Mouse (Mus musculus) cerebral cortex, adult 2 months (tissue): Measurements from ENCODE around the gene Capn3.

ENCODE experiments used
- WGBS: fragments of 180-500 bp; shearing (Covaris S2); methylation state at CpG from one replicate; pipeline ENCODE4 v1.1.7; 2018; 5-methylcytosine and 5-hydroxymethylcytosine counted together

Capn3 gene

GRCm38 (mm10) chr2:120455719-120456118 is at the start of gene Capn3:
Gene Capn3 (plus strand): TSS chr2:120456019.
- 86% methylated on average over 4 of the region's 4 CpGs for WGBS

DNA sequence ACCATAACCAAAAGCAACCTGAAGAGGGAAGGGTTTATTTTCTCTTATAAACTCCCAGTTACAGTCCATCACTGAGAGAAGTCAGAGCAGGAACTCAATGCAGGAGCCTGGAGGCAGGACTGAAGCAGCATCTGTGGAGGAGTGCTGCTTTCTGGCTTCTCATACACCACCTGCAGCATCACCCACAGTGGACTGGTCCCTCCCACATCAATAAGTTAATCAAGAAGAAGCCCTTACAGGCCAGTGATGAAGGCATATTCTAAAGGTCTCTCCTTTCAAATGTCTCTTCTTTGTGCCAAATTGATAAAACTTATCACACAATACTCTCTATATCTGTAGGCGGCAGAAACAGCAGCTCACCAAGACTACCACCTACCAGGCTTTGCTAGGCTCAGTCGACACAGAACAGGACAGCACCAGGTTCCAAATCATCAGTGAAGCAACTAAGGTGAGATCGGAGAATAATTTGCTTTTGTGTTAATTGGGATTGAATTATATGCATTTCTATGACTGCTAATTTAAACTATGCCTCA is 44.7 kb upstream of the Capn3 start:
- 84% methylated on average over 3 of the region's 3 CpGs for WGBS

DNA sequence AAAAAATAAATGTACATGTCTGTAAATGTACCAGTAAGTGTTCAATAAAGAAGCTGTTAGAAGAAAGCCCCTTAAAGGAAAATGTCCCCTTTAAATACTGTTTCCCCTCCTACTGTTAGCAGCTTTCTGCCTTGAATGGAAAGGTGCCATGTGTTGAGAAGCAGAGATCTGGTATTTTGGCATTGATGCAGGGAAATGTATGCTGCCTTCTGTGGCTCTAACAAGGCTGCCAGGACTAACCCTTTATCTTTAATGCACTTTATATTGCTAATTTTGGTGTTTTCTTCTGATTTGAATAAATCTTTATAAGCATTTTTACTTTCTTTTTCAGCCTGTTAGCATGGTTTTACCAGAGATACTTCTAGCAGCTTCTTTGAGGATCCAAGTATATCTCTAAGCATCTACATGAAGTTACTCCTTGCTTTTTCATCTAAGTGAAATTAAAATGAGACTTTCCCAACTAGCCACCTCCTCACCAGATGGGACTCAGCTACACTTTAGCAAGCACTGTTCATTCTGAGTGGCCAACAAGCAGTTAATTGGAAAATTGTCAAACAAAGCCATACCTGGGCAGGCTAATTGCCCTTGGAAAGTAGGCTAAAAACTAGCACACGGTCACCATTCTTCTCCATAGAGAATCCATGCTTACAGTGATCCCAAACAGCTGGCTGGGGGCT is 40.9 kb upstream of the Capn3 start:
- WGBS, result 33% methylated on average over 1 of the region's 1 CpGs

DNA sequence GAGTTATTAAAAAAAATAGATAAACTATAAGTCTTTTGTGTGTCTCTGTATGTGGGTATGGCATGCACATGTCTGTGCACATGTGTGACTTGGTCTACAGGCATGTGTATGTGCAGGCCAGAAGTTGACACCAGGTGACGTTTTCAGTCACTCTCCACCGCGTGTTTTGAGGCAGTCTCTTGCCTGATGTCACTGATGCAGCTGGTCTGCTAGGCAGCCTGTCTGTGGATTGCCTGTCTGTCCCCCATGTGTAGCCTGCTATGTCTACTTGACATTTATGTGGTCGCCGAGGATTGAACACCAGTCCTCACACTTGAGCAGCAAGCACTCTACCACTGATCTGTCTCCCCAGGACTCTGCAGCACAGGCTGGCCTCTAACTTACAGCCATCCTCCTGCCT is 31.4 kb upstream of the Capn3 start:
- WGBS, result 85% methylated on average over 5 of the region's 5 CpGs

- 87% methylated on average over 1 of the region's 1 CpGs for WGBS
Measured at GRCm38 (mm10) chr2:120444486-120444885, 11.3 kb upstream of the Capn3 start.

DNA sequence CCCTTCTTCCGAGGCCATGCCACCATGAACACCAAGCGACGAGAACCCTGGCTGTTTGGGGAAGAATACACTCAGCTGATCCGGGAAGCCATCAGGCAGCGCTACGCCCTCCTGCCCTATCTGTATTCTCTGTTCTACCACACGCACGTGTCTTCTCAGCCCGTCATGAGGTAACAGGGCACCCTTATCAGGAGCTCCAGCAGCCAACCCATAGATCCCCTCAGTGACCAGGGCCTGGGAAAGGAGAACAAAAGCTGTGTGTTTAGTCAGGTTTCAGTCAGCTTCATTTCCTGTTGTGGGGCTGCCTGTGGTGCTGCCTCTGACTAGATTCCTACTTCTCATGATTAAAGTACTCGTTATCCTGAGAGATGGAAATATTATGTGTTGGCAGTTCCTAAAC is 9.4 kb upstream of the Capn3 start:
- WGBS, result 81% methylated on average over 10 of the region's 10 CpGs

- 95% methylated on average over 1 of the region's 1 CpGs for WGBS
Measured at GRCm38 (mm10) chr2:120447306-120447705, 8.5 kb upstream of the Capn3 start.

DNA sequence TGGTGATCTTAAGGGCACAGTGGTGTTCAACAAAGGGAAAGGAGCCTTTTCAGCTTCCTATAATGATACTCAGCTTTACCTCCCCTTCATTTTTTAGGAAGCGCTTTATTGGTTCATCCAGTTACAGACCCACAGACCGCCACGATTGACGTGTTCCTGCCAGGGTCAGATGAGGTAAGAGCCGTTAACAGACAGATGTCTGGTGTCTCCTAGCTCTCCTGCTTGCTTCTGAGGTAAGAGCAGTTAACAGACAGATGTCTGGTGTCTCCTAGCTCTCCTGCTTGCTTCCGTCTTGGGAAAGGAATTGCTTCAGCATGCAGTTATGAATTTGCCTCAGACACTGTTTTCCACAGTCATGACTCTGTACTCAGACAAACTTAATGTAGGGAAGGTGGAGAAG is 5.1 kb upstream of the Capn3 start:
- 74% methylated on average over 6 of the region's 6 CpGs for WGBS

DNA sequence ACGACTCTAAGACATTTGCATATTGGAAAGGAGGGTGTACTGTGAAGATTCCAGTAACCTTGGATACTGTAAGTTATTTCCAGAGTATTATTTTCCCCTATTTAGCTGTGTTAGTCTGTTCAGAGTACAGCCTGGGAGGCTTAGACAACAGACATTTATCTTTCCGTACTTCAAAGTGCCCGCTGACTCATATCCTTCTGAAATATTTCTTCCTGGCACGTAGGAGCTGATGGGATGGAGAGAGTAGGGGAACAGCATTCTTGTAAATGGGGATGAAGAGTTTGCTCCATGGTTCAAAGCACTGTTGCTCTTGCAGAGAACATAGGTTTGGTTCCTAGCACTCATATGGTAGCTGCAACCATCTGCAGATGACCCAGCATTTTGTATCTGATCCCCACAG is 3.2 kb upstream of the Capn3 start:
- WGBS, result 61% methylated on average over 4 of the region's 4 CpGs

GRCm38 (mm10) chr2:120454987-120455386 is 832 bp upstream of the Capn3 start:
- 78% methylated on average over 2 of the region's 2 CpGs for WGBS

DNA sequence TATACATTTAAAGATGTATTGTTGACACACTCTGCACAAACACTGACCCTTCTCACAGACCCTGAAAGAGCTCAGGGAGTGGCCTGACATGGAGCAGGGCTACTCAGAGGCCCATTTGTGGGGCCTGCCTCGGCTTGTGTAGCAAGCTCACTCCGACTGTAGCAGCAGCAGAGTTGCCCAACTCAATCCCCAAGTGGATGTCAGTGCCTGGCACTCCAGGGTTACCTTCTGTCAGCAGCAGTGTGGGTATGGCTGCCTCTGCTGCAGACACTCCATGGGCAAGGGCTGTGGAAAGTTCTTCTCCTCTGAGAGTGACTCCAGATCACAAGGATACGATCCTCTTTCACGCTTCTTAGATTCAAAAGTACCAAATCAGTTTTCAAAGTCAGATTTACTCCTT is 4.4 kb downstream of the Capn3 start:
- WGBS, result 86% methylated on average over 4 of the region's 4 CpGs

GRCm38 (mm10) chr2:120463328-120463727 is 7.5 kb downstream of the Capn3 start:
- 81% methylated on average over 7 of the region's 7 CpGs for WGBS

DNA sequence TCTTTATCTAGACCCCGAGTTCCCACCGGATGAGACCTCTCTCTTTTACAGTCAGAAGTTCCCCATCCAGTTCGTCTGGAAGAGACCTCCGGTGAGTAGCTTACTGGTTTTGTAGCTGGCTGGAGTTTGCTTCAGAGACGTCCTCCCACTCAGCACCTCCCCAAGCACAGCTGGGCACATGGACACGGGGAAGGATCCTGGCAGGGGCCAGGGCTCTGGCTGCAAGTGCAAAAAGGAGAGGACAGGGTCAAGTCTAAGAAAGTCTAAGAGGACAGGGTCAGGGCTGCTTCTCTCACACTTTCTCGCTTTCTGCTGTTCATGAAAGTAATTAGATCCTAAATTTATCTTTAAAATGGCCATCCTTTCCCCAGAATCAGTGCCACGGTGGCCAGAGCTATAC is 8.3 kb downstream of the Capn3 start:
- 47% methylated on average over 8 of the region's 8 CpGs for WGBS

DNA sequence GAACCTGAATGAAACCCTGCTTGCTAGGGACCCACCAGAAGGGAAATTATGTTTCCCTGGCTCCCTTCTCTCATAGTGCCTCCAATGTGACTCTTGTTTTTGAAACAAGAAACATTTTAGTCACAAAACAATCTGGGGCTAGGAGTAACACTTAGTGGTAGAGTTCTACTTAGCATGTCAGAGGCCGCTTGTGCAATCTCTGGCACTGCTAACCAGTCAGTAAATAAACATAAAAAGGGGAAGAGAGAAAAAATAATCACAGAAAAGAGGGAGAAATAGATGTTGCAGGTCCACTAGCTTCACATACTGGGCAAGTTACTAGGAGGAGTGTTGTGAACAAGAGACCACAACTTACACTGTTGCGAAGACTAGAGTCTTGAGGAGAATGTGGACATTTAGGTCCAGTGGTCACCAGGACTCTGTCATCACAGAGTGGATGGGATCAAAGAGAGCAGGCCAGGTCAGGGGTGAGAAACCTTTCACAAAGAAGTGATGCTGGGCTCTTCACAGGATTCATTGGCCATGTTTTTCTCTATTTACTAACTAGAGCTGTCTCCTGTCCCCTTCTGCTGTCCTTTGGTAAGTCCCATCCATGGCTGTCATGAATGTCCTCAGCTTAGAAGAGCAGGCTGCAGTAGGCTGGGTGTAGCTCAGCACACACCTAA is 9.0 kb downstream of the Capn3 start:
- 80% methylated on average over 2 of the region's 2 CpGs for WGBS

GRCm38 (mm10) chr2:120465397-120465785 is 9.6 kb downstream of the Capn3 start:
- WGBS, result 91% methylated on average over 5 of the region's 5 CpGs

GRCm38 (mm10) chr2:120469220-120469619 is 13.4 kb downstream of the Capn3 start:
- WGBS, result 87% methylated on average over 3 of the region's 3 CpGs

- 87% methylated on average over 10 of the region's 10 CpGs for WGBS
Measured at GRCm38 (mm10) chr2:120469715-120470114, 13.9 kb downstream of the Capn3 start.

GRCm38 (mm10) chr2:120470856-120471255 is 15.0 kb downstream of the Capn3 start:
- WGBS, result 55% methylated on average over 4 of the region's 4 CpGs

- WGBS, result 77% methylated on average over 13 of the region's 13 CpGs
Measured at GRCm38 (mm10) chr2:120476277-120477087, 20.7 kb downstream of the Capn3 start.

- WGBS, result 59% methylated on average over 3 of the region's 3 CpGs
Measured at GRCm38 (mm10) chr2:120478600-120478999, 22.8 kb downstream of the Capn3 start.

DNA sequence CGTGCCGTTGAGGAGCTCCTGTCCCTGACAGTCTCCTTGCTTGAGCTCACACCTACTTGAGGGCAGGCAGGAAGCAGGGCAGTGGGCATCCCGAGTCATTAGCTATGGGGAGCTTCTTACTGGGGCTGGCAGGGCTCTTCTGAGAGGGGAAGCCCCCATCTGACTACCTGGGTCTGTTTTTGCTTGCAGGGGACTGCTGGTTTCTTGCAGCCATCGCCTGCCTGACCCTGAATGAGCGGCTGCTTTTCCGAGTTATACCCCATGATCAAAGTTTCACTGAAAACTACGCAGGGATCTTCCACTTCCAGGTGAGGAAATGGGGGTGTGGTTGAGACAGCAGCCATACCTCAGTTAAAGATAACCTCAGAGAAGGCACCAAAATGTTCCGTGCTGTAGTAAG is 26.1 kb downstream of the Capn3 start:
- WGBS, result 87% methylated on average over 8 of the region's 8 CpGs
